Mouse (Mus musculus) MEL (cell line): ENCODE data around the gene Il18rap. TPM values are rescaled to one million over a fixed set of nuclear protein-coding genes. Genes with fewer than 3 reads are reported as not detected.

Source experiments
- DNase-seq: peaks from one replicate; pipeline ENCODE4 v3.0.0; 2011; ENCODE audit warnings: low read depth, low spot score
- H3K27ac ChIP-seq: 2 replicates; pipeline ENCODE4 v1.5.1; 2012; ENCODE audit warnings: low read depth, mild to moderate bottlenecking, control low read depth, low read length, moderate library complexity; ENCODE audit not compliant: control insufficient read depth
- H3K27me3 ChIP-seq, 2 experiments: fragments of 150-350 bp in 1 of 2; sonication (generic) in 1 of 2; 2 replicates each; pipeline ENCODE4 v1.6.1; 2012; ENCODE audit warnings: low read length in 2 of 2, mild to moderate bottlenecking in 2 of 2, improper control_type of control experiment in 1 of 2, moderate library complexity in 1 of 2; ENCODE audit not compliant: insufficient read depth in 2 of 2, control insufficient read depth in 1 of 2
- H3K36me3 ChIP-seq, 2 experiments: 2 replicates each; pipeline ENCODE4 v1.6.1; 2012 to 2014; ENCODE audit warnings: low read length in 2 of 2, improper control_type of control experiment in 1 of 2, inconsistent platforms in 1 of 2, mild to moderate bottlenecking in 1 of 2; ENCODE audit not compliant: insufficient read depth in 2 of 2, control insufficient read depth in 1 of 2
- H3K4me1 ChIP-seq, 2 experiments: fragments of 150-350 bp in 1 of 2; sonication (generic) in 1 of 2; 2 replicates each; pipeline ENCODE4 v1.6.1; 2012; ENCODE audit warnings: low read length in 2 of 2, improper control_type of control experiment in 1 of 2, mild to moderate bottlenecking in 1 of 2; ENCODE audit not compliant: insufficient read depth in 2 of 2, control insufficient read depth in 1 of 2
- H3K4me3 ChIP-seq, 2 experiments: fragments of 150-350 bp in 1 of 2; sonication (generic) in 1 of 2; 2 replicates each; pipeline ENCODE4 v1.5.1; 2012; ENCODE audit warnings: low read depth in 2 of 2, low read length in 2 of 2, mild to moderate bottlenecking in 2 of 2, moderate library complexity in 2 of 2, control low read depth in 1 of 2, improper control_type of control experiment in 1 of 2; ENCODE audit not compliant: control insufficient read depth in 1 of 2, insufficient read depth in 1 of 2
- H3K79me2 ChIP-seq: 2 replicates; pipeline ENCODE4 v1.6.1; 2012; ENCODE audit warnings: mild to moderate bottlenecking, low read length, moderate library complexity; ENCODE audit not compliant: control insufficient read depth, poor library complexity, insufficient read depth
- H3K9ac ChIP-seq: 2 replicates; pipeline ENCODE4 v1.6.1; 2012; ENCODE audit warnings: low read depth, mild to moderate bottlenecking, control low read depth, low read length, moderate library complexity; ENCODE audit not compliant: control insufficient read depth, poor library complexity, severe bottlenecking
- H3K9me3 ChIP-seq: fragments of 150-350 bp; sonication (generic); replicated peaks from 2 replicates; pipeline ENCODE4 v1.6.1; 2012; ENCODE audit warnings: mild to moderate bottlenecking, low read length, improper control_type of control experiment, moderate library complexity; ENCODE audit not compliant: insufficient read depth
- BHLHE40 ChIP-seq: IDR thresholded peaks from 2 replicates; pipeline ENCODE4 v1.6.1; 2012; ENCODE audit warnings: low read depth, mild to moderate bottlenecking, inconsistent platforms, low read length, improper control_type of control experiment, borderline replicate concordance
- CHD1 ChIP-seq: IDR thresholded peaks from 2 replicates; pipeline ENCODE4 v1.6.1; 2012; ENCODE audit warnings: low read depth, mild to moderate bottlenecking, inconsistent platforms, low read length, improper control_type of control experiment
- CHD2 ChIP-seq: IDR thresholded peaks from 2 replicates; pipeline ENCODE4 v1.6.1; 2011; ENCODE audit warnings: low read length, improper control_type of control experiment
- CTCF ChIP-seq, 3 experiments: IDR thresholded peaks in 2 of 3; conservative IDR thresholded peaks in 1 of 3; 2 replicates each; pipeline ENCODE4 v1.5.1; 2011 to 2012; ENCODE audit warnings: low read length in 3 of 3, low read depth in 2 of 3, mild to moderate bottlenecking in 2 of 3, improper control_type of control experiment in 1 of 3, inconsistent platforms in 1 of 3, mixed read lengths in 1 of 3, moderate library complexity in 1 of 3; ENCODE audit not compliant: control insufficient read depth in 1 of 3, insufficient read depth in 1 of 3, poor library complexity in 1 of 3, severe bottlenecking in 1 of 3
- ETS1 ChIP-seq: IDR thresholded peaks from 2 replicates; pipeline ENCODE4 v1.6.1; 2012; ENCODE audit warnings: low read depth, mild to moderate bottlenecking, inconsistent platforms, low read length, improper control_type of control experiment, moderate library complexity
- GATA1 ChIP-seq: IDR thresholded peaks from 2 replicates; pipeline ENCODE4 v1.6.1; 2011; ENCODE audit warnings: low read depth, low read length, improper control_type of control experiment
- JUND ChIP-seq: IDR thresholded peaks from 2 replicates; pipeline ENCODE4 v1.6.1; 2011; ENCODE audit warnings: low read depth, mild to moderate bottlenecking, improper control_type of control experiment, low read length
- KAT2A ChIP-seq: conservative IDR thresholded peaks from 2 replicates; pipeline ENCODE4 v1.6.1; 2012; ENCODE audit warnings: low read depth, low read length, improper control_type of control experiment, inconsistent platforms
- MAFK ChIP-seq: IDR thresholded peaks from 2 replicates; pipeline ENCODE4 v1.6.1; 2011; ENCODE audit warnings: low read depth, mild to moderate bottlenecking, low read length, improper control_type of control experiment, borderline replicate concordance
- MAX ChIP-seq: IDR thresholded peaks from 2 replicates; pipeline ENCODE4 v1.6.1; 2011; ENCODE audit warnings: low read length, improper control_type of control experiment
- MAZ ChIP-seq: IDR thresholded peaks from 2 replicates; pipeline ENCODE4 v1.6.1; 2012; ENCODE audit warnings: low read depth, mild to moderate bottlenecking, inconsistent platforms, low read length, improper control_type of control experiment
- MEF2A ChIP-seq: IDR thresholded peaks from 2 replicates; pipeline ENCODE4 v1.6.1; 2014; ENCODE audit warnings: low read depth, mild to moderate bottlenecking, inconsistent platforms, low read length, improper control_type of control experiment; ENCODE audit not compliant: poor library complexity, insufficient replicate concordance, severe bottlenecking; ENCODE audit errors: extremely low read depth
- MYB ChIP-seq: IDR thresholded peaks from 2 replicates; pipeline ENCODE4 v1.6.1; 2011; ENCODE audit warnings: mild to moderate bottlenecking, low read depth, low read length, improper control_type of control experiment
- MYC ChIP-seq: IDR thresholded peaks from 2 replicates; pipeline ENCODE4 v1.6.1; 2011; ENCODE audit warnings: low read depth, mild to moderate bottlenecking, low read length, improper control_type of control experiment, moderate library complexity
- NELFE ChIP-seq: IDR thresholded peaks from 2 replicates; pipeline ENCODE4 v1.6.1; 2011; ENCODE audit warnings: low read depth, low read length, improper control_type of control experiment
- NRF1 ChIP-seq: IDR thresholded peaks from 2 replicates; pipeline ENCODE4 v1.6.1; 2014; ENCODE audit warnings: low read depth, mild to moderate bottlenecking, inconsistent platforms, low read length, improper control_type of control experiment, moderate library complexity; ENCODE audit not compliant: poor library complexity, insufficient read depth, severe bottlenecking
- POLR2A ChIP-seq, 2 experiments: IDR thresholded peaks; 2 replicates each; pipeline ENCODE4 v1.6.1; 2011 to 2012; ENCODE audit warnings: low read length in 2 of 2, mild to moderate bottlenecking in 2 of 2, control low read depth in 1 of 2, improper control_type of control experiment in 1 of 2, low read depth in 1 of 2, moderate library complexity in 1 of 2; ENCODE audit not compliant: control insufficient read depth in 1 of 2, insufficient read depth in 1 of 2, poor library complexity in 1 of 2
- POLR2AphosphoS2 ChIP-seq: IDR thresholded peaks from 2 replicates; pipeline ENCODE4 v1.6.1; 2011; ENCODE audit warnings: low read length, improper control_type of control experiment
- POLR2AphosphoS5 ChIP-seq: IDR thresholded peaks from 2 replicates; pipeline ENCODE4 v1.6.1; 2012; ENCODE audit warnings: low read depth, borderline replicate concordance, mild to moderate bottlenecking, inconsistent platforms, low read length, moderate library complexity, mixed read lengths
- RAD21 ChIP-seq: IDR thresholded peaks from 2 replicates; pipeline ENCODE4 v1.6.1; 2011; ENCODE audit warnings: mild to moderate bottlenecking, low read depth, low read length, improper control_type of control experiment
- RCOR1 ChIP-seq: IDR thresholded peaks from 2 replicates; pipeline ENCODE4 v1.6.1; 2012; ENCODE audit warnings: low read depth, mild to moderate bottlenecking, inconsistent platforms, low read length, improper control_type of control experiment
- SIN3A ChIP-seq: IDR thresholded peaks from 2 replicates; pipeline ENCODE4 v1.6.1; 2012; ENCODE audit warnings: low read length, improper control_type of control experiment, inconsistent platforms
- SMC3 ChIP-seq: IDR thresholded peaks from 2 replicates; pipeline ENCODE4 v1.6.1; 2011; ENCODE audit warnings: low read depth, low read length, improper control_type of control experiment
- TAL1 ChIP-seq: IDR thresholded peaks from 2 replicates; pipeline ENCODE4 v1.6.1; 2012; ENCODE audit warnings: mild to moderate bottlenecking, inconsistent platforms, low read length, moderate library complexity, mixed read lengths
- TBP ChIP-seq: IDR thresholded peaks from 2 replicates; pipeline ENCODE4 v1.8.0; 2011; ENCODE audit warnings: low read depth, low read length, improper control_type of control experiment
- USF2 ChIP-seq, 2 experiments: IDR thresholded peaks; 2 replicates each; pipeline ENCODE4 v1.6.1; 2011 to 2012; ENCODE audit warnings: improper control_type of control experiment in 2 of 2, low read length in 2 of 2, borderline replicate concordance in 1 of 2, inconsistent platforms in 1 of 2, low read depth in 1 of 2, mild to moderate bottlenecking in 1 of 2; ENCODE audit not compliant: insufficient read depth in 1 of 2
- ZKSCAN1 ChIP-seq: IDR thresholded peaks from 2 replicates; pipeline ENCODE4 v1.6.1; 2012; ENCODE audit warnings: low read depth, mild to moderate bottlenecking, inconsistent platforms, low read length, improper control_type of control experiment, moderate library complexity
- ZNF384 ChIP-seq: IDR thresholded peaks from 2 replicates; pipeline ENCODE4 v1.6.1; 2012; ENCODE audit warnings: low read depth, mild to moderate bottlenecking, inconsistent platforms, low read length, improper control_type of control experiment
- polyA plus RNA-seq, 2 experiments: library from polyadenylated mRNA; stranded (reverse) in 1 of 2; unstranded in 1 of 2; fragments of >175 nt in 1 of 2; fragments of >200 nt in 1 of 2; gene quantifications; 2 replicates each; pipeline versions ENCODE4 v1.2.1 to v1.2.4; 2012; ENCODE audit warnings: low replicate concordance in 2 of 2, low read depth in 1 of 2; ENCODE audit not compliant: insufficient read length in 2 of 2, insufficient read depth in 1 of 2, missing spikeins in 1 of 2
- total RNA-seq: library from RNA; depleted of rRNA; stranded (reverse); fragments of 300-350 nt; gene quantifications from 2 replicates; pipeline ENCODE4 v1.2.3, GENCODE M21; 2012

Gene Il18rap
- total and polyA plus RNA-seq, 3 experiments = not detected

GRCm38 (mm10) chr1:40580269-40580668 lies 65.1 kb downstream of the Il18rap start:
- H3K36me3 ChIP-seq = no peaks in the 10 kb centered on the region
- no peaks in the 10 kb centered on the region for H3K9me3 ChIP-seq
- TF ChIP-seq MYC (no peak), MAFK (no peak), MYB (no peak), MAX (no peak), ETS1 (no peak), TAL1 (no peak), POLR2A (IDR thresholded peaks at IDR 0.05; ENCODE audit: control insufficient read depth in 1 of 2, insufficient read depth in 1 of 2, low read depth in 1 of 2, low read length in 2 of 2, poor library complexity in 1 of 2) (no peak), BHLHE40 (no peak), MEF2A (no peak), POLR2AphosphoS2 (no peak), JUND (no peak), CHD1 (no peak), TBP (no peak), SMC3 (no peak), CTCF (IDR thresholded peaks at IDR 0.05 in 2 of 3, conservative IDR thresholded peaks at IDR 0.05 in 1 of 3; ENCODE audit: control insufficient read depth in 1 of 3, insufficient read depth in 1 of 3, low read depth in 2 of 3, low read length in 3 of 3, poor library complexity in 1 of 3, severe bottlenecking in 1 of 3) (no peak), RCOR1 (no peak), GATA1 (no peak), MAZ (no peak)
- no peaks in the 10 kb centered on the region for H3K79me2 ChIP-seq
- no peaks in the 10 kb centered on the region for H3K27me3 ChIP-seq
- H3K27ac ChIP-seq = no peak overlapping the region
- no peaks in the 10 kb centered on the region for H3K4me1 ChIP-seq
- no peak for DNase-seq
- no peak overlapping the region for H3K4me3 ChIP-seq
- H3K9ac ChIP-seq = no peak overlapping the region

GRCm38 (mm10) chr1:40586776-40587175 lies 71.6 kb downstream of the Il18rap start:
- no peak for DNase-seq
- TF ChIP-seq MEF2A = no peak
- no peak for TF ChIP-seq NELFE
- no peak for TF ChIP-seq RAD21
- no peak for TF ChIP-seq ZKSCAN1
- TF ChIP-seq JUND = no peak
- TF ChIP-seq ZNF384 = no peak
- no peak for TF ChIP-seq BHLHE40
- TF ChIP-seq SIN3A = no peak
- TF ChIP-seq TBP = no peak
- no peak for TF ChIP-seq NRF1
- no peak for TF ChIP-seq POLR2AphosphoS5
- no peak for TF ChIP-seq GATA1
- TF ChIP-seq MYB = no peak
- TF ChIP-seq USF2 (IDR thresholded peaks at IDR 0.05; ENCODE audit: borderline replicate concordance in 1 of 2, insufficient read depth in 1 of 2, low read depth in 1 of 2, low read length in 2 of 2) = no peak
- TF ChIP-seq KAT2A = no peak
- no peak for TF ChIP-seq CHD1
- no peak for TF ChIP-seq POLR2A (IDR thresholded peaks at IDR 0.05; ENCODE audit: control insufficient read depth in 1 of 2, insufficient read depth in 1 of 2, low read depth in 1 of 2, low read length in 2 of 2, poor library complexity in 1 of 2)
- no peak for TF ChIP-seq ETS1
- TF ChIP-seq CHD2 = no peak
- no peak for TF ChIP-seq MAZ
- TF ChIP-seq, all 39 proteins: peak for 0
- no peak overlapping the region for H3K27ac ChIP-seq

More at GRCm38 (mm10) chr1:40586776-40587175, 71.6 kb downstream of the Il18rap start:
- no peaks in the 10 kb centered on the region for H3K27me3 ChIP-seq
- H3K9me3 ChIP-seq = no peaks in the 10 kb centered on the region
- H3K79me2 ChIP-seq = no peaks in the 10 kb centered on the region
- H3K9ac ChIP-seq = no peak overlapping the region
- H3K4me3 ChIP-seq = no peak overlapping the region
- H3K36me3 ChIP-seq = no peaks in the 10 kb centered on the region
- no peaks in the 10 kb centered on the region for H3K4me1 ChIP-seq
